Mouse (Mus musculus) B cell, adult 2 months (primary cell): Measurements from ENCODE around the gene Hecw2.

Source experiments
- DNase-seq, 2 experiments: peaks; one replicate each; pipeline ENCODE4 v3.0.0; 2022

The Hecw2 gene

GRCm38 (mm10) chr1:54194954-54195305 lies at the start of gene Hecw2:
TSS of gene Hecw2 (minus strand) at chr1:54195168.
- DNase-seq, result no peak

GRCm38 (mm10) chr1:54242722-54243121 lies 47.8 kb upstream of the Hecw2 start:
- DNase-seq, result no peak

- no peak for DNase-seq
These were observed 25.3 kb upstream of the Hecw2 start for GRCm38 (mm10) chr1:54220273-54220672.

GRCm38 (mm10) chr1:54194183-54194953 lies 600 bp downstream of the Hecw2 start:
- DNase-seq, result peak; percentile 1 to 3

- no peak for DNase-seq
These were observed 1.7 kb downstream of the Hecw2 start for GRCm38 (mm10) chr1:54193191-54193770.

- no peak for DNase-seq
These were observed 7.4 kb downstream of the Hecw2 start for GRCm38 (mm10) chr1:54187579-54187978.

- no peak for DNase-seq
These were observed 8.6 kb downstream of the Hecw2 start for GRCm38 (mm10) chr1:54186347-54186746.

GRCm38 (mm10) chr1:54180663-54181062 lies 14.3 kb downstream of the Hecw2 start:
- no peak for DNase-seq

GRCm38 (mm10) chr1:54179179-54179578 lies 15.8 kb downstream of the Hecw2 start:
- DNase-seq, result no peak

GRCm38 (mm10) chr1:54176592-54176991 lies 18.4 kb downstream of the Hecw2 start:
- DNase-seq, result no peak

GRCm38 (mm10) chr1:54168014-54168413 lies 27.0 kb downstream of the Hecw2 start:
- no peak for DNase-seq

- DNase-seq, result no peak
These were observed 35.4 kb downstream of the Hecw2 start for GRCm38 (mm10) chr1:54159531-54159930.

GRCm38 (mm10) chr1:54153216-54153786 lies 41.7 kb downstream of the Hecw2 start:
- no peak for DNase-seq

- no peak for DNase-seq
These were observed 49.9 kb downstream of the Hecw2 start for GRCm38 (mm10) chr1:54145106-54145505.

GRCm38 (mm10) chr1:54133802-54134436 lies 61.0 kb downstream of the Hecw2 start:
- no peak for DNase-seq

GRCm38 (mm10) chr1:54128714-54129431 lies 66.1 kb downstream of the Hecw2 start:
- DNase-seq, result no peak

GRCm38 (mm10) chr1:54126991-54127742 lies 67.8 kb downstream of the Hecw2 start:
- no peak for DNase-seq

GRCm38 (mm10) chr1:54122551-54122950 lies 72.4 kb downstream of the Hecw2 start:
- no peak for DNase-seq

GRCm38 (mm10) chr1:54121071-54121730 lies 73.8 kb downstream of the Hecw2 start:
- no peak for DNase-seq

- DNase-seq, result no peak
These were observed 75.2 kb downstream of the Hecw2 start for GRCm38 (mm10) chr1:54119638-54120320.

- no peak for DNase-seq
These were observed 76.5 kb downstream of the Hecw2 start for GRCm38 (mm10) chr1:54118342-54118973.
